21 mouse cellular contexts compared by ENCODE assay signal in the genomic region with DNA sequence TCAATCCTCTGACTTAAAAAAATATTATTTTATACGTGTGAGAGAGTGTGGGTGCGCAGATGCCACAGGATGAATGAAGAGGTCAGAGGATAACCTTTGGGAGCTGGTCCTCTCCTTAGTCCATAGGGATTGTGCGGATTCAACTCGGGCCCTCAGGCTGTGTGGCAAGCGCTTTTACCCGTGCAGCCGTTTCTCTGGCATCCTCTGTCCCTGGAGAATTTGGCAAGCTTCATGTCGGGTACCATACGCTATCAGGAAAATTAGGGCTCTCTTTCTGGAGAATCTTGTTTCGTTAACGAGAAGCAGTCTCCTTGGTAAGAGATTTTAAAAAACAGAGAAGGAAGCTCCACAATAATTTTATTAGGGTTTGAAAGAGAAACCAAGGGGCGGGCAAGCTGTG. TPM values are rescaled to one million over a fixed set of nuclear protein-coding genes. Genes with fewer than 3 reads are reported as not detected.
DNase-seq lines count a peak whose midpoint lies in the region; ATAC-seq and TF ChIP-seq lines count a peak whose summit lies in the region.
"Had no signal": no experiment of that assay in that cellular context is flagged by ENCODE, and none has a peak within 500 bp of the region (broad histone marks: within the 10 kb centered on the region; RNA-seq: fewer than 3 reads in every experiment).

No protein-coding gene starts in this region.

- no peak overlapping the region for H3K27ac ChIP-seq in forebrain, postnatal 0 days (ENCODE audit: low read depth, low read length)
- H3K27ac ChIP-seq in forebrain, embryonic 11.5 days (ENCODE audit: low read depth, low read length): no peak overlapping the region
- no peak overlapping the region for H3K27ac ChIP-seq in midbrain, embryonic 14.5 days (replicated peaks; ENCODE audit: low read depth, low read length)
- H3K27ac ChIP-seq in midbrain, embryonic 10.5 days (replicated peaks): no peak overlapping the region
- H3K27ac ChIP-seq: embryonic facial prominence, embryonic 10.5 days; embryonic facial prominence, embryonic 12.5 days; forebrain, embryonic 13.5 days had no signal

- no peak overlapping the region for H3K4me3 ChIP-seq in forebrain, postnatal 0 days (ENCODE audit: low read depth, low read length)
- no peak overlapping the region for H3K4me3 ChIP-seq in forebrain, embryonic 11.5 days (ENCODE audit: low read depth, low read length)
- H3K4me3 ChIP-seq in midbrain, embryonic 14.5 days (replicated peaks; ENCODE audit: low read depth, low read length): no peak overlapping the region
- H3K4me3 ChIP-seq in midbrain, embryonic 10.5 days: no peak overlapping the region
- H3K4me3 ChIP-seq: embryonic facial prominence, embryonic 10.5 days; embryonic facial prominence, embryonic 12.5 days; forebrain, embryonic 13.5 days had no signal

- no peak for TF ChIP-seq CTCF in forebrain, postnatal 0 days (IDR thresholded peaks at IDR 0.05; ENCODE audit: low read depth)

- no peak overlapping the region for H3K4me2 ChIP-seq in forebrain, postnatal 0 days (ENCODE audit: low read depth)
- H3K4me2 ChIP-seq in forebrain, embryonic 11.5 days (ENCODE audit: low read depth, low read length, severe bottlenecking): no peak overlapping the region
- no peak overlapping the region for H3K4me2 ChIP-seq in midbrain, embryonic 14.5 days (ENCODE audit: low read length)
- H3K4me2 ChIP-seq: embryonic facial prominence, embryonic 12.5 days; forebrain, embryonic 13.5 days had no signal

- H3K9me3 ChIP-seq in forebrain, postnatal 0 days (ENCODE audit: low read length): no peaks in the 10 kb centered on the region
- no peaks in the 10 kb centered on the region for H3K9me3 ChIP-seq in forebrain, embryonic 11.5 days (ENCODE audit: control insufficient read depth, low read length)
- H3K9me3 ChIP-seq in midbrain, embryonic 14.5 days (ENCODE audit: control insufficient read depth, low read length): no peaks in the 10 kb centered on the region
- H3K9me3 ChIP-seq in midbrain, embryonic 10.5 days (replicated peaks): no peaks in the 10 kb centered on the region
- H3K9me3 ChIP-seq: embryonic facial prominence, embryonic 10.5 days; embryonic facial prominence, embryonic 12.5 days; forebrain, embryonic 13.5 days had no signal

- H3K27me3 ChIP-seq in forebrain, postnatal 0 days (ENCODE audit: insufficient read depth, low read length): no peaks in the 10 kb centered on the region
- H3K27me3 ChIP-seq in forebrain, embryonic 11.5 days (ENCODE audit: control insufficient read depth, insufficient read depth, low read length): no peaks in the 10 kb centered on the region
- H3K27me3 ChIP-seq in midbrain, embryonic 14.5 days (ENCODE audit: control insufficient read depth, insufficient read depth, low read length): no peaks in the 10 kb centered on the region
- no peaks in the 10 kb centered on the region for H3K27me3 ChIP-seq in midbrain, embryonic 10.5 days (ENCODE audit: low read depth, poor library complexity, severe bottlenecking)
- H3K27me3 ChIP-seq: embryonic facial prominence, embryonic 12.5 days; forebrain, embryonic 13.5 days had no signal

- no peak for ATAC-seq in forebrain, postnatal 0 days
- ATAC-seq in forebrain, embryonic 11.5 days (replicated peaks; ENCODE audit: low FRiP score): no peak
- ATAC-seq in midbrain, embryonic 14.5 days (ENCODE audit: low FRiP score, low TSS enrichment): no peak
- ATAC-seq: activated CD4-positive, CD25-positive, alpha-beta regulatory T cell, adult 4 months; forebrain, embryonic 13.5 days; forebrain, embryonic 16.5 days; Patski had no signal

- H3K4me1 ChIP-seq in forebrain, postnatal 0 days (ENCODE audit: insufficient read depth): no peaks in the 10 kb centered on the region
- no peaks in the 10 kb centered on the region for H3K4me1 ChIP-seq in forebrain, embryonic 11.5 days (replicated peaks; ENCODE audit: control insufficient read depth, insufficient read depth, low read length)
- H3K4me1 ChIP-seq in midbrain, embryonic 14.5 days (ENCODE audit: control insufficient read depth, insufficient read depth, low read length): no peaks in the 10 kb centered on the region
- H3K4me1 ChIP-seq in midbrain, embryonic 10.5 days: 0 out of 2 replicates have a peak, but pooled peaks cover 6% of the 10 kb centered on the region
- H3K4me1 ChIP-seq: embryonic facial prominence, embryonic 12.5 days; forebrain, embryonic 13.5 days had no signal

- WGBS in forebrain, postnatal 0 days: 53% methylated on average over 12 of the region's 12 CpGs
- WGBS in forebrain, embryonic 11.5 days: 74% methylated on average over 12 of the region's 12 CpGs
- 65% methylated on average over 12 of the region's 12 CpGs for WGBS in midbrain, embryonic 14.5 days
- WGBS in midbrain, embryonic 10.5 days: 89% methylated on average over 12 of the region's 12 CpGs

- no peak overlapping the region for H3K9ac ChIP-seq in forebrain, postnatal 0 days
- no peak overlapping the region for H3K9ac ChIP-seq in forebrain, embryonic 11.5 days (ENCODE audit: low read length)
- H3K9ac ChIP-seq in midbrain, embryonic 14.5 days (replicated peaks; ENCODE audit: low read length): no peak overlapping the region
- H3K9ac ChIP-seq: embryonic facial prominence, embryonic 12.5 days; forebrain, embryonic 13.5 days had no signal

- H3K36me3 ChIP-seq in forebrain, postnatal 0 days (ENCODE audit: insufficient read depth): no peaks in the 10 kb centered on the region
- H3K36me3 ChIP-seq in forebrain, embryonic 11.5 days (ENCODE audit: control insufficient read depth, insufficient read depth, low read length): no peaks in the 10 kb centered on the region
- H3K36me3 ChIP-seq in midbrain, embryonic 14.5 days (ENCODE audit: control insufficient read depth, insufficient read depth, low read length): no peaks in the 10 kb centered on the region
- no peaks in the 10 kb centered on the region for H3K36me3 ChIP-seq in midbrain, embryonic 10.5 days
- H3K36me3 ChIP-seq: embryonic facial prominence, embryonic 10.5 days; embryonic facial prominence, embryonic 12.5 days had no signal

- peak; percentile 24 for DNase-seq in forebrain, postnatal 0 days
- no peak for DNase-seq in forebrain, embryonic 11.5 days (ENCODE audit: low spot score)
- peak; percentile 52 for DNase-seq in midbrain, embryonic 14.5 days
- no peak for DNase-seq in midbrain, embryonic 10.5 days (ENCODE audit: low spot score)
- peak; percentile 10 for DNase-seq in brain, adult 2 months (ENCODE audit: low read depth, low spot score)
- DNase-seq in cerebellum, adult 9-11 months: no peak
- DNase-seq in right cerebral cortex, postnatal 10 days (ENCODE audit: low spot score in 2 of 2): no peak
- DNase-seq: adrenal gland, adult 8-10 months; adrenal gland, postnatal 14 days; adrenal gland, postnatal 36 days; cerebellum, adult 11-12 months; cerebellum, adult 2 months; cerebellum, adult 9-10 months had no signal

RNA-seq across cellular contexts. Expression of a gene that starts 15.3 kb away (rescaled TPM):
- 8.2 and 10.4 TPM in 2 replicates for total RNA-seq in forebrain, postnatal 0 days (2014; rRNA removed)
- 1.4 and 3.5 TPM in 2 replicates for polyA plus RNA-seq in forebrain, postnatal 0 days (2015; fragmentation: Nextera tagmentation; extraction: Ambion mirVana)
- polyA plus RNA-seq in forebrain, embryonic 11.5 days (2014; fragmentation: Nextera tagmentation; extraction: Ambion mirVana): not detected in 2 replicates
- polyA plus RNA-seq in midbrain, embryonic 14.5 days (2014; fragmentation: Nextera tagmentation; extraction: Ambion mirVana): 4.3 and 4.4 TPM in 2 replicates
- not detected in 2 replicates for polyA plus RNA-seq in midbrain, embryonic 10.5 days (2016; fragmentation: Nextera tagmentation; extraction: Ambion mirVana)
- total RNA-seq: ES-E14, MEL had no signal
- polyA plus RNA-seq: embryonic facial prominence, embryonic 10.5 days; Patski had no signal

Comparison
In these comparisons a context has a peak if more than half of its experiments do, and no peak if none do; other contexts are left out.
1. DNase-seq: peak in forebrain, postnatal 0 days (single experiment), midbrain, embryonic 14.5 days (single experiment) and brain, adult 2 months (single experiment); none in forebrain, embryonic 11.5 days (single experiment), midbrain, embryonic 10.5 days (single experiment), cerebellum, adult 9-11 months (single experiment) and right cerebral cortex, postnatal 10 days (0 of 2).